Mouse (Mus musculus) adrenal gland, postnatal 36 days (tissue): Measurements from ENCODE around the gene Mzt1. TPM values are rescaled to one million over a fixed set of nuclear protein-coding genes. Genes with fewer than 3 reads are reported as not detected.

ENCODE experiments used
- DNase-seq, 2 experiments: peaks; one replicate each; pipeline ENCODE4 v3.0.0; 2021; ENCODE audit warnings: mixed read lengths in 1 of 2
- total RNA-seq, 2 experiments: library from RNA; stranded (reverse); gene quantifications; 2 replicates each; pipeline ENCODE4 v1.2.3; 2021

The Mzt1 gene
- total RNA-seq, 2 experiments from 2014 or later: 28.8 to 37.3 TPM

- DNase-seq: no peak
These were observed 27.2 kb downstream of the Mzt1 start for GRCm38 (mm10) chr14:99018691-99019090.

GRCm38 (mm10) chr14:99010920-99011313 lies 35.0 kb downstream of the Mzt1 start:
- DNase-seq: no peak

GRCm38 (mm10) chr14:99010224-99010919 lies 35.6 kb downstream of the Mzt1 start:
- peak; percentile 24 to 55 for DNase-seq

GRCm38 (mm10) chr14:98994218-98994617 lies 51.7 kb downstream of the Mzt1 start, which contains the start of gene Rpl36a-ps1:
Gene Rpl36a-ps1 (minus strand): TSS chr14:98994318.
- DNase-seq: no peak

GRCm38 (mm10) chr14:98992482-98992881 lies 53.5 kb downstream of the Mzt1 start:
- no peak for DNase-seq

GRCm38 (mm10) chr14:98990636-98991035 lies 55.3 kb downstream of the Mzt1 start:
- no peak for DNase-seq

- no peak for DNase-seq
These were observed 56.1 kb downstream of the Mzt1 start for GRCm38 (mm10) chr14:98989818-98990217.

Other genes with a start within 250 kb of the Mzt1 start
- gene Rpl36a-ps1, start 51.8 kb downstream of the Mzt1 start, total RNA-seq: 1 to 10 TPM; 3.9 to 5.6 TPM
- 1 to 10 TPM; 2.5 to 3.7 TPM for gene Bora, start 88 bp upstream of the Mzt1 start, total RNA-seq
- gene Pibf1, start 53.3 kb upstream of the Mzt1 start, total RNA-seq: 10 to 100 TPM in 1 of 2 experiments, 1 to 10 TPM in 1; 8.8 to 10.6 TPM
- gene Dis3, start 53.6 kb upstream of the Mzt1 start, total RNA-seq: 10 to 100 TPM; 20.0 to 23.4 TPM